Mouse (Mus musculus) heart, embryonic 12.5 days (tissue): ENCODE data around the gene Gpc6. TPM values are rescaled to one million over a fixed set of nuclear protein-coding genes. Genes with fewer than 3 reads are reported as not detected.

Experiments used
- ATAC-seq: fragments of 200-750 bp; cut with Nextera tagmentation; 2 replicates; pipeline ENCODE4 v1.8.0; 2017; ENCODE audit warnings: moderate TSS enrichment, moderate library complexity; ENCODE audit not compliant: insufficient number of reproducible peaks, low FRiP score
- H3K27ac ChIP-seq: fragments of 300-500 bp; sonication (generic); 2 replicates; pipeline ENCODE4 v1.5.1; 2016; ENCODE audit warnings: mild to moderate bottlenecking, moderate library complexity; ENCODE audit not compliant: poor library complexity, severe bottlenecking
- H3K27me3 ChIP-seq: fragments of 300-500 bp; sonication (generic); replicated peaks from 2 replicates; pipeline ENCODE4 v1.6.1; 2016; ENCODE audit warnings: mild to moderate bottlenecking, moderate library complexity
- H3K36me3 ChIP-seq: fragments of 300-500 bp; sonication (generic); 2 replicates; pipeline ENCODE4 v1.6.1; 2016; ENCODE audit warnings: mild to moderate bottlenecking, moderate library complexity
- H3K4me1 ChIP-seq: fragments of 300-500 bp; sonication (generic); replicated peaks from 2 replicates; pipeline ENCODE4 v1.6.1; 2016; ENCODE audit warnings: mild to moderate bottlenecking
- H3K4me2 ChIP-seq: fragments of 300-500 bp; sonication (generic); 2 replicates; pipeline ENCODE4 v1.6.1; 2016; ENCODE audit warnings: mild to moderate bottlenecking, moderate library complexity
- H3K4me3 ChIP-seq: fragments of 300-500 bp; sonication (generic); 2 replicates; pipeline ENCODE4 v1.5.1; 2016; ENCODE audit warnings: mild to moderate bottlenecking
- H3K9ac ChIP-seq: fragments of 300-500 bp; sonication (generic); 2 replicates; pipeline ENCODE4 v1.6.1; 2016; ENCODE audit warnings: mild to moderate bottlenecking, moderate library complexity
- H3K9me3 ChIP-seq: fragments of 300-500 bp; sonication (generic); replicated peaks from 2 replicates; pipeline ENCODE4 v1.6.1; 2016; ENCODE audit warnings: mild to moderate bottlenecking, moderate library complexity
- WGBS: fragments of 180-500 bp; shearing (Covaris S2); methylation state at CpG from one replicate; pipeline ENCODE4 v1.1.7; 2016; 5-methylcytosine and 5-hydroxymethylcytosine counted together
- polyA plus RNA-seq: library from polyadenylated mRNA; unstranded; fragments of >200 nt; fragmentation: Nextera tagmentation; extraction: Ambion mirVana; gene quantifications from 2 replicates; pipeline ENCODE4 v1.2.1, GENCODE M21; 2016

Gene Gpc6
- polyA plus RNA-seq, 1 experiment from 2014 or later: 15.9 TPM

DNA sequence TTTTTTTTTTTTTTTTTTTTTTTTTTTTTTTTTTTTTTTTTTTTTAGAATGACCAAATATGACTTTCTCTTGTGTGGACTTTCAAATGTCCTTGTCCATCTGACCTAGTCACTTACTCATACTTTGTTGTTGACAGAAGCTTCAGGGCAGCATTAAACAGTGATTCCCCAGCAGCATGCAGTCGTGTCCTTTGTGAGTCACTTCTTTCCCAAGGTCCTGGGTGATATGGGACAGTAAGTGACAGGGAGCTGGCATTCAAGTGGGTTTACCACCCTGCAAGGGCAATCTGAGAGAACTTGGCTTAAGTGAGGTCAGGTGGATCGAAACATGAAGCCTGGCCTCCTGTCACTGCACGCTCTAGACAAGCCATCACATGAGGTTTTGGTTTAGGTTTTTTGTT lies 754.8 kb downstream of the Gpc6 start:
- ATAC-seq: 0 out of 2 replicates have a peak, but pooled peaks have one; percentile 4
- H3K4me2 ChIP-seq: no peak overlapping the region
- H3K4me3 ChIP-seq: no peak overlapping the region
- no peaks in the 10 kb centered on the region for H3K9me3 ChIP-seq
- no peak overlapping the region for H3K9ac ChIP-seq
- no peaks in the 10 kb centered on the region for H3K27me3 ChIP-seq
- no peak overlapping the region for H3K27ac ChIP-seq
- H3K36me3 ChIP-seq: no peaks in the 10 kb centered on the region
- peaks cover 16% of the 10 kb centered on the region for H3K4me1 ChIP-seq
- WGBS: 69% methylated on average over 3 of the region's 3 CpGs

DNA sequence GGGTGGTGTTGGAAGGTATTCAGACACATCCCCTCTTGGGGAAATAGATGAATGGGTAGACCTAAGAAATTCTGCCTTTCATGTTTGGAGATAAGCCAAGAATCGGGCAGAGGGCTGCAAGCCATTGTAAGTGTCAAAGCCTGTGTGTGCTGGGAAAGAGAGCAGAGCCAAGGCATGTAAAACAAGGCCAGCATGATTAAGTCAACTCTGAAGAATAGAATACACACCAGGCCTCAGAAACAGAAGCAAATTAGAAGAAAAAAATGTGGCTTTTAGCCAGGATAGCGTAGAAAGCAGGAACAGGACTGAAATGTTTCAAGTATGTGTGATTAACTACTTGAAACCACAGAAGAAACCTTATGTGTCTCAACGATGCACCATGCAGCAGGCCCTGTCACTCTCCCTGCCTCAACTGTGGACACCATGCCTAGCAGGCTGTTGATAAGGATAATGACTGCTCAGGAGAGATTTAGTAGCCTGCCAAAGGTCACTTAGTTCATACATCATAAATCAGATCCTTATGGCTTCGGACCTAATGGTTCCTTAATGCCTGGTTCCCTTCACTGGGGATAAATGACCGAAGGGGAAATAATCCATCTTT lies 756.3 kb downstream of the Gpc6 start:
- H3K9me3 ChIP-seq: no peaks in the 10 kb centered on the region
- H3K27me3 ChIP-seq: no peaks in the 10 kb centered on the region
- peak; percentile 53; the same call in 1 of the 2 replicates for ATAC-seq
- H3K4me1 ChIP-seq: peaks cover 16% of the 10 kb centered on the region
- H3K36me3 ChIP-seq: no peaks in the 10 kb centered on the region
- H3K27ac ChIP-seq: peak overlapping the region; percentile 54
- no peak overlapping the region for H3K4me2 ChIP-seq
- H3K9ac ChIP-seq: no peak overlapping the region
- WGBS: 29% methylated on average over 5 of the region's 5 CpGs
- H3K4me3 ChIP-seq: no peak overlapping the region

DNA sequence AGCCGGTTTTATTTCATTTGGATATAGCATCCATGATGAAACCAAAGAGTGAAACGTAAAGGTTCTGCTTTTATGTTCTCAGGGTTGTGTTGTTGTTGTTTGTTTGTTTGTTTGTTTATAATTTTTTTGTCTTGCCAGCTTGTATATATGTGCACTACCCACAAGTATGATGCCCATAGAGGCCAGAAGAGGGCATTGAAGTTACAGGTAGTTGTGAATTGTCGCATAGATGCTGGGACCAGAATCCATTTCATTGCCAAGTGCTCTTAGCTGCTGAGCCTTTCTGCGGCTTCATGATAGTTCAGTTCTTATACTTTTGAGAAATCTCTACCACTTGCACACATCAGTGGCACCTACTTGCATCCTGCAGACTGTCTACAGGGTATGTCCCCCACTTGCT lies 758.0 kb downstream of the Gpc6 start:
- ATAC-seq: no peak
- H3K36me3 ChIP-seq: no peaks in the 10 kb centered on the region
- WGBS: 88% methylated on average over 4 of the region's 4 CpGs
- H3K9ac ChIP-seq: no peak overlapping the region
- H3K4me2 ChIP-seq: no peak overlapping the region
- H3K27me3 ChIP-seq: no peaks in the 10 kb centered on the region
- H3K4me3 ChIP-seq: no peak overlapping the region
- H3K9me3 ChIP-seq: no peaks in the 10 kb centered on the region
- peaks cover 16% of the 10 kb centered on the region for H3K4me1 ChIP-seq
- H3K27ac ChIP-seq: no peak overlapping the region

DNA sequence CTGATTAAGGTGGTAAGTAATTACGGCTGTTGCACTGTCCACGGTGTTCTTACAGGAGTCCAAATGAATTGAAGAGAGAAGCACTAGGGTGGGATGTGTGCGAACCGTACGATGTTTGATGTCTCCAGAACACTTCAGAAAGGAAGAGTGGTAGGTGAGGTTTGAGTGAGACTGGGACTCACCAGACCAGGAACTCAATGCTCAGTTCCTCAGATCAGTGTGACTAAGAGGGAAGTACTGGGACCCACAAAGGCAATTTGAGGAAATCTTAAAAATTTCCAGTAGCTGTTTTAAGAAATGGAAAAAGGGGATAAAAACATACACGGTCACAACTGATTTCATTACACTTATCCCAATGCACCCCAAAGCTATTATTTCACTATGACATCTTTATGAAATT lies 764.7 kb downstream of the Gpc6 start:
- no peak for ATAC-seq
- WGBS: 88% methylated on average over 6 of the region's 6 CpGs
- Histone ChIP-seq H3K4me2 (no peak overlapping the region), H3K4me3 (no peak overlapping the region), H3K4me1 (no peaks in the 10 kb centered on the region), H3K27me3 (no peaks in the 10 kb centered on the region), H3K9me3 (no peaks in the 10 kb centered on the region), H3K27ac (no peak overlapping the region), H3K9ac (no peak overlapping the region), H3K36me3 (no peaks in the 10 kb centered on the region)

DNA sequence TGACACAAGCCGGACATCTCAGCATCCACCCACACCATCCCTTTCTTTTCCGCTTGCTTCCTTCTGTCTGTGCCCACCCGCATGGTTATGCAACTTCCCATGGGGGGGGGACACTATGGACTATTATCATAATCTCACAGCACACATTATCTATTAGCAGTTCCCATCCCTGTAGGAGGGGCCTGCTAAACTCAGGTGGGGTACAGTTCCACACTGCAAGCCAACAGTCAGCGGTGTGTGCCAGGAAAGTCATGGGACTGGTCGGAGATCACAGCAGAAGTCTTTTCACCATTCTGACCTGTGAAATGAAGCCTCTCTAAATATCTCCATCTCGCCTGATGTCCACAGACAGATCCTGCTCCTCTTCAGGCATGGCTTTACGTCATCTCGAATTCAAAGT lies 770.5 kb downstream of the Gpc6 start:
- no peaks in the 10 kb centered on the region for H3K27me3 ChIP-seq
- 82% methylated on average over 8 of the region's 8 CpGs for WGBS
- no peak for ATAC-seq

DNA sequence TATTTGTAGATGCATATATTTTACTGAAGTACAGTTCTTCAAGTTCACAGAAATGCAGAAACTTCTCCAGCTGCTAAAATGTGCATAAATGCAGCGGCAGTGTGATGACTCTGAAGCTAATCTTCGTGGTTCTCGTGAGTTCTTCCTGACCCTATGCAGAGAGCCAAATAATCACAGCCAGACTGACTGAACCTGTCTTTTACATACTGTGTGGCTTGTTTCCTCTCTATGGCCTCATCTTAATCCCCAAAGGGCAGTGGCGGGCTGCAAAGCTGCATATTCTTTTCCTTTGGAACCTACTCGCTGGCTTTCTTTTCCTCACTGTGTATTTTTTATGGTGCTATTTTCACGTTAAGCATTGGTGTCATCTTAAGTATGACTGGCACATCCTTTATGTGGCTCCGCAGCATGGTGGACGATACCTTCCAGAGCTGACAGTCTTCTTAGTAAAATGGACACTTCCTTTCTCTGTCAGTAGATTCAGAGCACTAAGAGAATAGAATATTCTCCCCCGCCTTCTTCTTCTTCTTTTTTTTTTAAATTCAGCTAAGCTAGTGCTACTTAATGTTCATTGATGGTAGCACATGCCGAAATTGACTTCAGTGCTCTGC lies 775.7 kb downstream of the Gpc6 start:
- Histone ChIP-seq H3K36me3 (no peaks in the 10 kb centered on the region), H3K4me3 (no peak overlapping the region), H3K27ac (no peak overlapping the region), H3K9ac (no peak overlapping the region), H3K27me3 (no peaks in the 10 kb centered on the region), H3K4me1 (no peaks in the 10 kb centered on the region), H3K4me2 (no peak overlapping the region), H3K9me3 (no peaks in the 10 kb centered on the region)
- 83% methylated on average over 10 of the region's 10 CpGs for WGBS
- no peak for ATAC-seq

More for the DNA sequence above, 770.5 kb downstream of the Gpc6 start:
- no peaks in the 10 kb centered on the region for H3K36me3 ChIP-seq
- no peaks in the 10 kb centered on the region for H3K9me3 ChIP-seq
- no peaks in the 10 kb centered on the region for H3K4me1 ChIP-seq
- no peak overlapping the region for H3K4me2 ChIP-seq
- no peak overlapping the region for H3K27ac ChIP-seq
- no peak overlapping the region for H3K4me3 ChIP-seq
- H3K9ac ChIP-seq: no peak overlapping the region

DNA sequence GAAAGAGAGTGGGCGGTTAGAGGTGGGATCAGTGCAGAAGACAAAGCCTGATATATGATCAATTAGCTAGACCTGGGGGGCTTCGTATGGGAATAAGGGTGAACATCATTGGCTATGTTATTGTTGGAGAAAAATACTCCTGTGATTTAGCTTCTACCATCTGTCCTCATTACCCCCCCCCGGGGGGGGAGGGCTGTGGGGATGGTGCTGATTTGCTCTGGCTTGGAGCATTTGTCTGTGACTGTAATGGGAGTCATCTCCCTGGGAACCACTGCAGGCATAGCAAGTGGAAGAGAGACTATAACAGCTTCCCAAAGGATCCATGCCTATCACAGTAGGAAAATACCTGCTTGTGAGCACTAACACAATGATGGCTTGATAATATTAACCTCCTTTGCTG lies 783.7 kb downstream of the Gpc6 start:
- H3K4me1 ChIP-seq: 0 out of 2 replicates have a peak, but pooled peaks cover 4% of the 10 kb centered on the region
- H3K9ac ChIP-seq: no peak overlapping the region
- 80% methylated on average over 3 of the region's 3 CpGs for WGBS
- H3K4me3 ChIP-seq: no peak overlapping the region
- H3K4me2 ChIP-seq: no peak overlapping the region
- ATAC-seq: no peak
- H3K9me3 ChIP-seq: no peaks in the 10 kb centered on the region
- H3K27me3 ChIP-seq: no peaks in the 10 kb centered on the region
- H3K27ac ChIP-seq: no peak overlapping the region
- no peaks in the 10 kb centered on the region for H3K36me3 ChIP-seq

DNA sequence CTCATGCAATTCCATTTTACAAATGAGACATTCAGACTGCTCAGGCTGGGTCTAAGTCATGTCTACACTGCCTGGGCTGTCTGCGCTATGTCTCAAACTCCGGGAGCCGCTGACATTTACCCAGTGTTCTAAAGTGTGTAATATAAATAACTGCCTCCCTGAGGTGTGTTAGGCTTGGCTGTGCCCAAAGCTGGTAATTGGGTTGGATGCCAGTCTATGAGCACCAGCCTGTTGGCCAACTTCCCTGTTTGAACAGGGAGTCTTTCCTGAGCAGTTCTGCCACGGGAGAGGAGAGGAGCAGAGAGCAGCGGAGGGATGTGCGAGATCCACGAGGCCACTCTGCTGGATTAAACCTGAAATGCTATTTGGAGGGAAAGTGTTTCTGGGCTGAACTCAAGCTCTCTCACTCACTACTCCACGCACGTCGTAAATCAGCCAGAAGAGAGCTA lies 785.4 kb downstream of the Gpc6 start:
- no peaks in the 10 kb centered on the region for H3K36me3 ChIP-seq
- 56% methylated on average over 10 of the region's 10 CpGs for WGBS
- H3K4me3 ChIP-seq: no peak overlapping the region
- no peak overlapping the region for H3K9ac ChIP-seq
- H3K4me1 ChIP-seq: 0 out of 2 replicates have a peak, but pooled peaks cover 4% of the 10 kb centered on the region
- peak; percentile 39; the same call in 1 of the 2 replicates for ATAC-seq
- H3K27ac ChIP-seq: no peak overlapping the region
- no peak overlapping the region for H3K4me2 ChIP-seq
- no peaks in the 10 kb centered on the region for H3K9me3 ChIP-seq
- no peaks in the 10 kb centered on the region for H3K27me3 ChIP-seq

DNA sequence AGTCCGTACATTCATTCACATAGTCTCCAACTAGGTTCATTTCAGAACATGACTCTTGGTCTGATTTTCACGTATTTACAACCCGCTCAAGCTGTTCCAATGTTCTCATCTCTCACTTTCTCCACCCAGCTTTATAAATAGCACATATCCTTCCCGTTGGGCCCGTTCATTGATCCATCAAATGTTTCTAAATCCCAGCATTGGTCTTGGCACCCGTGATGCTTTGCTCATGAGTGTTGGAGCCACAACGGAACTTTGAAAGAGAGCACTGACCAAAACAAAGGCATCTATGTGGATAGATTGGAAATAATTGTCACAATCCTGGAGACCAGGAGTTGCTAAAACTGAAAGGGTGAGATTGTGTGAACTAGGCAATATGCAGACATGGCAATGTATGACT lies 787.2 kb downstream of the Gpc6 start:
- WGBS: 87% methylated on average over 7 of the region's 7 CpGs
- H3K4me2 ChIP-seq: no peak overlapping the region
- H3K9me3 ChIP-seq: no peaks in the 10 kb centered on the region
- no peak for ATAC-seq
- H3K4me3 ChIP-seq: no peak overlapping the region
- H3K27ac ChIP-seq: no peak overlapping the region
- no peak overlapping the region for H3K9ac ChIP-seq
- no peaks in the 10 kb centered on the region for H3K36me3 ChIP-seq
- H3K27me3 ChIP-seq: no peaks in the 10 kb centered on the region
- H3K4me1 ChIP-seq: 0 out of 2 replicates have a peak, but pooled peaks cover 4% of the 10 kb centered on the region

DNA sequence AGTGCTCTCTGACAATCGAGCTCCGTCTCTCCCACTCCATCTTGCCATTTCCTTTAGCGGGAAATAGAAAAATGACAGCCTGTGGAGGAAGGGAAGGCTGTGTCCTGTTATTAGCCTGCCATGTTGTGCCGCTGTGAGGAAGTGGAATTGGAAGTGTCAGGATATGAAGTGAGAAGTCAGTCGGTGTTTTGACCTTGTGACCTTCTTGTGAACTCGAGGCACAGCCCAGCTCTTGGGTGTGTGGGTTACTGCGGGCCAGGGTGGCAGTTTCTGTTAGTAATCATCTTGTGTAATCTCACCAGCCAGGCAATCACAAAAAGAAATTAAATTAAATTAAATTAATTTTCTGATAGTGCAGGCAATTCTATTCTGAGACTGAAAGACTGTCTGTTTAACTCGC lies 789.0 kb downstream of the Gpc6 start:
- H3K9me3 ChIP-seq: no peaks in the 10 kb centered on the region
- H3K36me3 ChIP-seq: no peaks in the 10 kb centered on the region
- H3K9ac ChIP-seq: no peak overlapping the region
- H3K4me1 ChIP-seq: 0 out of 2 replicates have a peak, but pooled peaks cover 4% of the 10 kb centered on the region
- H3K4me3 ChIP-seq: no peak overlapping the region
- no peak overlapping the region for H3K27ac ChIP-seq
- no peaks in the 10 kb centered on the region for H3K27me3 ChIP-seq
- H3K4me2 ChIP-seq: no peak overlapping the region
- no peak for ATAC-seq
- 60% methylated on average over 8 of the region's 8 CpGs for WGBS

DNA sequence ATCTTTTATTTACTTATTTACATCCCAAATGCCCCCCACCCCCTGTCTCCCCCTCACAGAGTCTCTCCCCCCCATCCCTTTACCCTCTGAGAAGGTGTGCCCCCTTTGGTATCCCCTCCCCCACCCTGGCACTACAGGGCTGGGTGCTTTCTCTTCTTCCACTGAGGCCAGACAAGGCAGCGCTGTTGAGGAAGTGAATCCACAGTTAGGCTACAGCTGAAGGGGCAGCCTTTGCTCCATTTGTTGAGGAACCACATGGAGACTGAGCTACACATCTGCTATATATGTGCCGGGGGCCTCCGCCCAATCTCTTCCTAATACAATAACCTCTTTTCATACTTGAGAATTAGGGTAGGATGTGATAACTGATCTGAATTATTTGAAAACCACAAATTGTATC lies 791.2 kb downstream of the Gpc6 start:
- WGBS: 86% methylated on average over 3 of the region's 3 CpGs
- Histone ChIP-seq H3K9me3 (no peaks in the 10 kb centered on the region), H3K4me2 (no peak overlapping the region), H3K27me3 (no peaks in the 10 kb centered on the region), H3K9ac (no peak overlapping the region), H3K27ac (no peak overlapping the region), H3K4me3 (no peak overlapping the region), H3K36me3 (no peaks in the 10 kb centered on the region), H3K4me1 (no peaks in the 10 kb centered on the region)
- ATAC-seq: no peak

DNA sequence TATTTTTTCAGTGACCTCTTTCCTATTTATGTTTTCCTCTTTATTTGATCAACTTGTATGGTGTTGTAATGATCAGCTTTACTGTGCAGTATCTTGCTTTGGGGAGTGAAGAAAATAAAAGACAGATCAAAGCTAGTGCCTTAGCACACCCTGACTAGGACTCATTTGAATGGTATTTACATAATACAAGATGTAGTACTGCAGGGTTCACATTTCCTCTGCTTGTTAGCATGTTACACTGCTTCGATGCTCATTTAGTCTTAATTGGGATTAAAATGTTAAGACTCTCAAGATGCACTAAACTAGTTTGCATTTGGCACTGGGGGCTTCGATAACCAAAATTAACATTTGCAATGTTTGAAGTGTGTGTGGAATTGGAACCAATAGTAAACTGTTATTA lies 803.6 kb downstream of the Gpc6 start:
- no peak overlapping the region for H3K4me3 ChIP-seq
- no peaks in the 10 kb centered on the region for H3K9me3 ChIP-seq
- H3K9ac ChIP-seq: no peak overlapping the region
- no peak overlapping the region for H3K27ac ChIP-seq
- H3K27me3 ChIP-seq: no peaks in the 10 kb centered on the region
- no peak for ATAC-seq
- no peak overlapping the region for H3K4me2 ChIP-seq
- no peaks in the 10 kb centered on the region for H3K4me1 ChIP-seq
- no peaks in the 10 kb centered on the region for H3K36me3 ChIP-seq
- 87% methylated on average over 2 of the region's 2 CpGs for WGBS
